Comparison of ENCODE assay signal across 13 mouse cellular contexts in the genomic region with DNA sequence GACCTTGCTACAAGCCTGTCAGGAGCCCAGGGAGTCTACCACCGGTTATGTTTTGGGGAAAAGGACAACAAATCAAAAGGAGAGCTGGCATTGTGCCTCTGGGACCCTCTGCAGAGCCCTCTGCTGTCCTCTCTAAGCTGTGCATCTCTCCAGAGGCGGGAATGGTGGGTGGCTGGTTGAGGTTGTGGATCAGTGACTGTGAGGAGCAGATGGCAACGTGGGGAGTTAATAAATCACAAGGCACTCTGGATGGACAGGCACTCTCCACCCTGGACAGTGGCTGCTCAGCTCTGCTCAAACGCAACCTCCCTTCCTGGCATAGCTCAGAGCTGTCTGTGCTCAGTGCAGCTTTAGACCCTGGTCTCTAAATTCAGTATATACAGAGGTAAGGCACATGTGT.
DNase-seq lines count a peak whose midpoint lies in the region; TF ChIP-seq lines count a peak whose summit lies in the region.
"Had no signal": no experiment of that assay in that cellular context is flagged by ENCODE, and none has a peak within 500 bp of the region (broad histone marks: within the 10 kb centered on the region; RNA-seq: fewer than 3 reads in every experiment).

No protein-coding gene starts in this region.

- no peaks in the 10 kb centered on the region for H3K9me3 ChIP-seq in limb, embryonic 10.5 days (replicated peaks)
- H3K9me3 ChIP-seq: heart, embryonic 15.5 days; stomach, embryonic 15.5 days had no signal

- TF ChIP-seq CTCF in cerebellum, adult 2 months (IDR thresholded peaks at IDR 0.05; ENCODE audit: borderline replicate concordance, insufficient read depth, low read depth, low read length): no peak
- no peak for TF ChIP-seq CTCF in gastrocnemius, adult 2 months (IDR thresholded peaks at IDR 0.05)

- TF ChIP-seq POLR2A in cerebellum, adult 2 months (IDR thresholded peaks at IDR 0.05; ENCODE audit: borderline replicate concordance, insufficient read depth, low read length): no peak

- DNase-seq in cerebellum, postnatal 10 days: peak; percentile 56 to 57
- no peak for DNase-seq in cerebellum, adult 2 months
- peak; percentile 35 for DNase-seq in kidney, postnatal 10 days
- no peak for DNase-seq in kidney, postnatal 14 days
- peak; percentile 13 for DNase-seq in right cerebral cortex, postnatal 4 days
- no peak for DNase-seq in right cerebral cortex, adult 18-20 months
- DNase-seq in gastrocnemius, adult 2 months: no peak
- no peak for DNase-seq in limb, embryonic 10.5 days (ENCODE audit: low spot score)
- DNase-seq: lung, adult 18-20 months; right cerebral cortex, postnatal 25 days had no signal

- intact Hi-C loops in gastrocnemius, adult 2 months (cut with DNase I): no loop called here

- H3K27ac ChIP-seq in cerebellum, adult 2 months (ENCODE audit: insufficient read depth, low read length): no peak overlapping the region
- H3K27ac ChIP-seq in gastrocnemius, adult 2 months: no peak overlapping the region
- H3K27ac ChIP-seq in limb, embryonic 10.5 days: no peak overlapping the region
- H3K27ac ChIP-seq: heart, embryonic 15.5 days; stomach, embryonic 15.5 days had no signal

- H3K36me3 ChIP-seq in limb, embryonic 10.5 days: no peaks in the 10 kb centered on the region
- H3K36me3 ChIP-seq: G1E; heart, embryonic 15.5 days; stomach, embryonic 15.5 days had no signal

- no peak overlapping the region for H3K4me3 ChIP-seq in cerebellum, adult 2 months (replicated peaks; ENCODE audit: insufficient read depth, low read depth, low read length)
- no peak overlapping the region for H3K4me3 ChIP-seq in gastrocnemius, adult 2 months
- no peak overlapping the region for H3K4me3 ChIP-seq in limb, embryonic 10.5 days
- H3K4me3 ChIP-seq: heart, embryonic 15.5 days; stomach, embryonic 15.5 days had no signal

- H3K27me3 ChIP-seq in cerebellum, adult 2 months (ENCODE audit: control insufficient read depth, insufficient read depth, low read length): no peaks in the 10 kb centered on the region
- H3K27me3 ChIP-seq in limb, embryonic 10.5 days (ENCODE audit: low read depth, poor library complexity, severe bottlenecking): no peaks in the 10 kb centered on the region
- H3K27me3 ChIP-seq: heart, embryonic 15.5 days; stomach, embryonic 15.5 days had no signal

- H3K4me1 ChIP-seq in cerebellum, adult 2 months (ENCODE audit: control insufficient read depth, insufficient read depth, low read length): no peaks in the 10 kb centered on the region
- no peaks in the 10 kb centered on the region for H3K4me1 ChIP-seq in limb, embryonic 10.5 days
- H3K4me1 ChIP-seq: heart, embryonic 15.5 days; stomach, embryonic 15.5 days had no signal

- 44% methylated on average over 4 of the region's 4 CpGs for WGBS in cerebellum, adult 2 months
- 36% methylated on average over 4 of the region's 4 CpGs for WGBS in limb, embryonic 10.5 days

Comparison
In these comparisons a context has a peak if more than half of its experiments do, and no peak if none do; other contexts are left out.
1. DNase-seq: peak in cerebellum, postnatal 10 days (2 of 2), kidney, postnatal 10 days (single experiment) and right cerebral cortex, postnatal 4 days (single experiment); none in cerebellum, adult 2 months (0 of 2), kidney, postnatal 14 days (single experiment), right cerebral cortex, adult 18-20 months (single experiment), gastrocnemius, adult 2 months (single experiment) and limb, embryonic 10.5 days (single experiment).